Mouse (Mus musculus) midbrain, embryonic 16.5 days (tissue): Measurements from ENCODE around the gene Rinl. TPM values are rescaled to one million over a fixed set of nuclear protein-coding genes. Genes with fewer than 3 reads are reported as not detected.

Source experiments
- ATAC-seq: fragments of 200-750 bp; cut with Nextera tagmentation; 2 replicates; pipeline ENCODE4 v1.8.0; 2017; ENCODE audit warnings: moderate TSS enrichment
- H3K27ac ChIP-seq: fragments of 300-500 bp; sonication (generic); 2 replicates; pipeline ENCODE4 v1.5.1; 2014; ENCODE audit warnings: mild to moderate bottlenecking, low read length, mixed read lengths
- H3K27me3 ChIP-seq: fragments of 300-500 bp; sonication (generic); 2 replicates; pipeline ENCODE4 v1.6.1; 2014; ENCODE audit warnings: low read depth, low read length, mixed read lengths; ENCODE audit not compliant: control insufficient read depth, insufficient read depth
- H3K36me3 ChIP-seq: fragments of 300-500 bp; sonication (generic); 2 replicates; pipeline ENCODE4 v1.6.1; 2014; ENCODE audit warnings: mild to moderate bottlenecking, low read length, moderate library complexity, mixed read lengths; ENCODE audit not compliant: control insufficient read depth, insufficient read depth
- H3K4me1 ChIP-seq: fragments of 300-500 bp; sonication (generic); 2 replicates; pipeline ENCODE4 v1.6.1; 2014; ENCODE audit warnings: mild to moderate bottlenecking, low read length, mixed read lengths; ENCODE audit not compliant: control insufficient read depth, insufficient read depth
- H3K4me2 ChIP-seq: fragments of 300-500 bp; sonication (generic); 2 replicates; pipeline ENCODE4 v1.6.1; 2014; ENCODE audit warnings: mild to moderate bottlenecking, low read length, mixed read lengths
- H3K4me3 ChIP-seq: fragments of 300-500 bp; sonication (generic); 2 replicates; pipeline ENCODE4 v1.5.1; 2014; ENCODE audit warnings: low read depth, mild to moderate bottlenecking, low read length, moderate library complexity, mixed read lengths
- H3K9ac ChIP-seq: fragments of 300-500 bp; sonication (generic); 2 replicates; pipeline ENCODE4 v1.6.1; 2014; ENCODE audit warnings: low read depth, low read length, mixed read lengths
- H3K9me3 ChIP-seq: fragments of 300-500 bp; sonication (generic); replicated peaks from 2 replicates; pipeline ENCODE4 v1.6.1; 2014; ENCODE audit warnings: mild to moderate bottlenecking, low read length, mixed read lengths; ENCODE audit not compliant: control insufficient read depth, poor library complexity, severe bottlenecking
- WGBS: fragments of 180-500 bp; shearing (Covaris S2); extraction: QIAGEN DNeasy Blood & Tissue Kit; methylation state at CpG from one replicate; pipeline ENCODE4 v1.1.7; 2014; 5-methylcytosine and 5-hydroxymethylcytosine counted together
- polyA plus RNA-seq: library from polyadenylated mRNA; unstranded; fragments of >200 nt; fragmentation: Nextera tagmentation; extraction: Ambion mirVana; gene quantifications from 2 replicates; pipeline ENCODE4 v1.2.1, GENCODE M21; 2015

Rinl gene
- polyA plus RNA-seq, 1 experiment from 2014 or later, result 2.2 TPM

DNA sequence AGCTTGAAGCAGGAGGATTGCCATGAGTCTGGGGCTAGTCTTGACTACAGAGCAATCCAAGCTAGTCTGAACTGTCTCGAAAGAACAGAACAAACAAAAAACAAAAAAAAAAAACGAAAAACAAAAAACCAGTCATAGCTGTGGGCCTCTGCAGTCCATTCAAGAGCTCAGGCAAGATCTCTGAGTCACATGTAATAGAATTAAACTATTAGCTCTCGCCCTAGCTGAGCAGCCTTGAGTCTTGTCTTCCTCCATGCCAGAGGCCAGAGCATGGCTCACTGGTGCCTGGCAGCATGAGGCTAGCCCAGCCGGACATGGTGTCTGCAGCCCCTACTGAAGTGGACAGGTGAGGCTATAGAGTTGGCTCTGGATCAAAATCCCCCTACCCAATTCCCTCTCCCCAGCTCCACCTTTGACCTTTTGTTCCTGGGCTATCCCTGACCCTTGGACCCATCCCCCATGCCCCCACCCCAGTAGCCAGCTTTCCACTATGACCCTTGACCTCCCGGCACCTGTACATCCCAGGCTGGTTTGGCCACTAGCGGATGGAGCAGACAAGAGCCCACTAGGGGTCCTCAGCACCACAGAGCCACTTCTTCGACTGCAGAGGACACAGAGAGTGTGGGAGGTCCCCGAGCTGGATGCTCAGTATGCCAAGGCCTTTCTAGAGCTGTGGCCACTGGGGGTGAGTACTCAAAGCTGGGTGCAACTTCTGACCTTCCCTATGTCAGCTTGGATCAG, 1.5 kb downstream of the Rinl start:
- H3K9ac ChIP-seq, result no peak overlapping the region
- ATAC-seq, result no peak
- no peaks in the 10 kb centered on the region for H3K4me1 ChIP-seq
- no peak overlapping the region for H3K27ac ChIP-seq
- no peaks in the 10 kb centered on the region for H3K9me3 ChIP-seq
- 0 out of 2 replicates have a peak, but pooled peaks cover 2% of the 10 kb centered on the region for H3K36me3 ChIP-seq
- no peaks in the 10 kb centered on the region for H3K27me3 ChIP-seq
- 51% methylated on average over 8 of the region's 8 CpGs for WGBS
- no peak overlapping the region for H3K4me2 ChIP-seq
- no peak overlapping the region for H3K4me3 ChIP-seq

DNA sequence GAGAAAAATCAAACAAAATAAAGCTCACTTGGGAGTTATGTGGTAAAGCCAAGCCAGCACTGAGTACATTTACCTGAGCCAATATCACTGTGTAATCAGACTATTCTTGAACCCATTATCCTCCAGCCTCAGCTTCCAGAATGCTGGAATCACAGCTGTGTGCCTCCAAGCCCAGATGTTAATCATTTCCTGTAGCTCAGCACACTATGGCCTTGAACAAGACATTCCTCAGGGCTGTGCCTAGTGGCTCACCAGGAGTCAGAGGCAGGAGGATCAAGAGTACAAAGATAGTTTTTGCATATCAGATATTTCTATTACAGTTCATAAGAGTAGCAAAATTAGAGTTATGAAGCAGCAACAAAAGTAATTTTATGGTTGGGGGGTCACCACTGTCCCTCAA, 2.9 kb downstream of the Rinl start:
- no peak overlapping the region for H3K4me2 ChIP-seq
- no peak overlapping the region for H3K4me3 ChIP-seq
- ATAC-seq, result no peak
- no peaks in the 10 kb centered on the region; the same call in 1 of the 2 replicates for H3K27me3 ChIP-seq
- H3K27ac ChIP-seq, result no peak overlapping the region
- no peaks in the 10 kb centered on the region for H3K9me3 ChIP-seq
- H3K9ac ChIP-seq, result no peak overlapping the region
- H3K36me3 ChIP-seq, result 0 out of 2 replicates have a peak, but pooled peaks cover 2% of the 10 kb centered on the region
- H3K4me1 ChIP-seq, result 0 out of 2 replicates have a peak, but pooled peaks cover 3% of the 10 kb centered on the region

DNA sequence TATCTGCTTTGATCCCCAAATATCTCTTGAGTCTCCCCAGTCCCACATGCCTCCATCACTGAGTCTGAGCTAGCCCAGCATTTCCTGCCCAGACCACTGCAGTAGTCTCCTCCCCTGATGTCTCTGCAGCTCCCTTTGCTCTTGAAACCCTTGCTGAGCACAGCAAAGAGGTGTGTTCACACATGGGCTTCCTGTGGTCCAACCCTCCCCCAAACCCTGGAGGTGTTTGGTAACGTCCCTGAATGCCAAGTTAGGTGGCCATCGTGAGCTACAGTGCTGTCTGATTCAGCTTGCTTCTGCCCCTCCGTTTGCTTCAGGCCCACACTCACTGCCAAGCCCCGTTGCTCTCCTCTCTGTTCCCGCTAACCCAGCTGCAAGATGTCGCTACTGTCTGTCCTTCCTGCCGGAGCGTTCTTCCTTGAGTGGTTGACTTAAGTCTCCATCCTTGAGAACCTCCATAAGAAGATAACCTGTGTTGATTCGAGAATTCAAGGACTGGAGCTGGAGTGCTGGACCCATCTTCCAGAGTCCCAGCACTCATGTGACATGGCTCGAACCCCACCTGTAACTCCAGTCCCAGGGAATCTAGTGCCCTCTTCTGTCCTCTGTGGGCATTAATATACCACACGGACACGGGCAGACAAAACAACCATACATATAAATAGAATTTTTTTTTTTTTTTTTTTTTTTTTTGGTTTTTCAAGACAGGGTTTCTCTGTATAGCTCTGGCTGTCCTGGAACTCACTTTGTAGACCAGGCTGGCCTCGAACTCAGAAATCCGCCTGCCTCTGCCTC, 3.8 kb downstream of the Rinl start:
- no peak overlapping the region for H3K9ac ChIP-seq
- 89% methylated on average over 12 of the region's 14 CpGs for WGBS
- H3K36me3 ChIP-seq, result 0 out of 2 replicates have a peak, but pooled peaks cover 2% of the 10 kb centered on the region
- no peak overlapping the region for H3K27ac ChIP-seq
- no peak overlapping the region for H3K4me3 ChIP-seq
- ATAC-seq, result no peak
- no peak overlapping the region for H3K4me2 ChIP-seq
- 0 out of 2 replicates have a peak, but pooled peaks cover 4% of the 10 kb centered on the region for H3K4me1 ChIP-seq
- H3K9me3 ChIP-seq, result no peaks in the 10 kb centered on the region
- H3K27me3 ChIP-seq, result no peaks in the 10 kb centered on the region; the same call in 1 of the 2 replicates

DNA sequence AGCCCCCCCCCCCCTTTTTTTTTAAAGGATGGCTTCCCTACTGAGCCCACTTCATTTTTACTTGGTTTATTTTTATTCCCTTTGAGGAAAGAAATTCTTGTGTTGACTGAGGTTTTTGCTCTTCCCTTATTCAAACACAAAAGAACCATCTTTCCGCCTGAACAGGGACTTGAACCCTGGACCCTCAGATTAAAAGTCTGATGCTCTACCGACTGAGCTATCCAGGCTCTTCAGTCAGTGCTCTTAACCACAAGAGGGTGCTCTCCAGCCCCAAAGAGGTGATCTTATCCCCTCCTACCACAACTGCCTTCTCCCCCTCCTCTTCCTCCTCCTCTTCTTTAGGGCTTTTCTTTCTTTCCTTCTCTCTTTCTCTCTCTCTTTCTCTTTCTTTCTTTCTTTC, 5.1 kb downstream of the Rinl start:
- Histone ChIP-seq H3K4me1 (0 out of 2 replicates have a peak, but pooled peaks cover 4% of the 10 kb centered on the region), H3K9ac (no peak overlapping the region), H3K27ac (no peak overlapping the region), H3K36me3 (no peaks in the 10 kb centered on the region), H3K27me3 (no peaks in the 10 kb centered on the region; the same call in 1 of the 2 replicates), H3K4me3 (no peak overlapping the region), H3K9me3 (no peaks in the 10 kb centered on the region), H3K4me2 (no peak overlapping the region)
- no peak for ATAC-seq
- WGBS, result 33% methylated on average over 2 of the region's 2 CpGs

DNA sequence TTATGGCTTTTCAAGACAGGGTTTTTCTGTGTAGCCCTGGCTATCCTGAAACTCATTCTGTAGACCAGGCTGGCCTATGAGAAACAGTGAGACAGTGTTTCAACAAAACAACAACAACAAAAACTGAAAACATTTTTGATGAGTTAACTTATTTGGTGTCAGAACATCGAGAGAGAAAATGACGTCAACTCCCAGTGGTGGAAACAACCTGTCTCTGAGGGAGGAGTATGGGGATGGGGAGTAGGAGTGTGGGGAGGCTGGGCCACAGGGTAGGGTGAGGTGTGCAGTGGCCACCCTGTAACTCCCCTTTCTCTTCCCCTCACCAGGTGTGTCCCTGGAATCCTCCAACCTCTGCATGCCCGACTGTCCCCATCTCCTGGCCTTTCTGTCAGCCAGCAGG, 5.7 kb downstream of the Rinl start:
- no peaks in the 10 kb centered on the region for H3K9me3 ChIP-seq
- no peaks in the 10 kb centered on the region; the same call in 1 of the 2 replicates for H3K27me3 ChIP-seq
- 0 out of 2 replicates have a peak, but pooled peaks cover 4% of the 10 kb centered on the region for H3K4me1 ChIP-seq
- H3K4me3 ChIP-seq, result no peak overlapping the region
- WGBS, result 87% methylated on average over 3 of the region's 3 CpGs
- H3K36me3 ChIP-seq, result no peaks in the 10 kb centered on the region
- H3K27ac ChIP-seq, result no peak overlapping the region
- H3K9ac ChIP-seq, result no peak overlapping the region
- ATAC-seq, result no peak
- no peak overlapping the region for H3K4me2 ChIP-seq

DNA sequence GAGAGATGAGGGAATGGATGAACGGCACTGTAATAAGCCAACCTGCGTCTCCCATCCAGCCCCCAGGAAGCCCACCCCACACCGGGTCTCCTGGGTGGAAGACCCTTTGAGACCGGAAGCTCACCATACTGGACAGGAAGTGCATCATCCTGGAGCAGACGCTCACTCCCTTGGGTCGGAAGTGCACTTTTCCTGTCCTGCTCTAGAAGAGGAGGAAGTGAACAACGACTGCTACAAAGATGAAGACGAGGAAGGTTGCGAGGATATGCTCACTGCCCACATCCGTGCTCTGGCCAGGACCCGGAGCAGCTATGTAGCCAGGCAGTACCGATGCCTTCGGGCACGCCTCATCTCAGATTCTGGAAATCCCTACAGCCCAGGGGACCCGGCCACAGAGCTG, 7.1 kb downstream of the Rinl start:
- H3K36me3 ChIP-seq, result no peaks in the 10 kb centered on the region
- no peak overlapping the region for H3K9ac ChIP-seq
- 83% methylated on average over 15 of the region's 15 CpGs for WGBS
- H3K4me3 ChIP-seq, result no peak overlapping the region
- 0 out of 2 replicates have a peak, but pooled peaks cover 4% of the 10 kb centered on the region for H3K4me1 ChIP-seq
- H3K9me3 ChIP-seq, result no peaks in the 10 kb centered on the region
- ATAC-seq, result no peak
- no peaks in the 10 kb centered on the region; the same call in 1 of the 2 replicates for H3K27me3 ChIP-seq
- no peak overlapping the region for H3K4me2 ChIP-seq
- no peak overlapping the region for H3K27ac ChIP-seq

DNA sequence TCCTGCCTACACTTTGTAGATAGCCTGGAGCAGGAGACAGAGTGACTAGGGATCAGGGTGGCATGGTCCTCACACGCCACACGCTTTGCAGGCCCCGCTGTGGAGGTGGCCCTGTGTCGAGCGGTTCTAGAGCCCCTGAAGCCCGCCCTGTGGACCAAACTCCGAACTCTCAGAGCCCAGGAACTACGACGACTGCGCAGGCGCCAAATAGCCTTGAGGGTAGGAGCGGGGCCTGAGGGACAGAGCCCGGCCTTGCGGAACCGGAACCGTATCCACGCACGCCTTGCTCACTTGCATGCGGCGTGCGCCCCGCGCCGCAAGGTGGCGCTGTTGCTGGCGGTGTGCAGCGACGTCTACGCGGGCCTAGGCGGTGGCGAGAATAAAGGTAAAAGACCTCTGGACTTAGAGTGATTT, 7.8 kb downstream of the Rinl start:
- peak overlapping the region; percentile 21; the same call in 1 of the 2 replicates for H3K9ac ChIP-seq
- 12% methylated on average over 32 of the region's 32 CpGs for WGBS
- peak overlapping the region; percentile 13 for H3K4me3 ChIP-seq

DNA sequence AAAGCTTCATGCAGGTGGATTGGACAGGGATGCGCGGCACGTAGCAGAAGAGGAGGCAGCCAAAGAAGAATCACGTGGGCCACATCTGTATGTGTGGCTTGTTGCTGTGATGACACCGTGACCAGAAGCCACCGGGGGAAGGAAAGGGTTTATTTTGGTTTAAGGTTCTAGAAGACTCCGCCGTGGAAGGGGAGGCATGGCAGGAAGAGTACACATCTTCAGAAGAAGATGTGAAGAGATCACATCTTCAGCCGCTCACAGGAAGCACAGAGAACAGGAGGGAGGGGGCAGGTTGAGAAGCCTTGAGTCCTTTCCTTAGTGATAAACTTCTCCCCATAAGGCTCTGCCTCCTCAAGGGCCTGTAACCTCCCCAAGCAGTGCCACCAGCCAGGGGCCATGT, 11.2 kb downstream of the Rinl start:
- Histone ChIP-seq H3K27ac (no peak overlapping the region), H3K4me3 (no peak overlapping the region), H3K36me3 (no peaks in the 10 kb centered on the region), H3K9me3 (no peaks in the 10 kb centered on the region), H3K4me1 (0 out of 2 replicates have a peak, but pooled peaks cover 4% of the 10 kb centered on the region), H3K4me2 (no peak overlapping the region), H3K27me3 (no peaks in the 10 kb centered on the region; the same call in 1 of the 2 replicates), H3K9ac (no peak overlapping the region)
- 96% methylated on average over 9 of the region's 9 CpGs for WGBS
- no peak for ATAC-seq

More for the DNA sequence above, 7.8 kb downstream of the Rinl start:
- H3K27me3 ChIP-seq, result no peaks in the 10 kb centered on the region; the same call in 1 of the 2 replicates
- no peaks in the 10 kb centered on the region for H3K9me3 ChIP-seq
- 0 out of 2 replicates have a peak, but pooled peaks cover 4% of the 10 kb centered on the region for H3K4me1 ChIP-seq
- no peaks in the 10 kb centered on the region for H3K36me3 ChIP-seq
- ATAC-seq, result peak; percentile 62
- H3K4me2 ChIP-seq, result peak overlapping the region; percentile 38
- no peak overlapping the region for H3K27ac ChIP-seq
